Mouse (Mus musculus) myocyte (in vitro differentiated cells): ENCODE measurements at regions not wholly inside any gene's neighbourhood (a gene's known extent, or its start where the extent isn't known, plus 50 kb on each side); places are given as distances from the start of the nearest gene placed in this dataset.

ENCODE experiments used
- CEBPB ChIP-seq: IDR thresholded peaks from 2 replicates; pipeline ENCODE4 v1.6.1; 2011; ENCODE audit warnings: mild to moderate bottlenecking, moderate library complexity; ENCODE audit not compliant: poor library complexity, insufficient read depth, severe bottlenecking
- MAX ChIP-seq: IDR thresholded peaks from one replicate; pipeline ENCODE4 v1.6.1; 2011; ENCODE audit warnings: low read depth, mild to moderate bottlenecking, control low read depth
- MYOD1 ChIP-seq, 3 experiments: IDR thresholded peaks; one replicate each; pipeline ENCODE4 v1.6.1; 2011; ENCODE audit warnings: control low read depth in 2 of 3, low read depth in 2 of 3, mild to moderate bottlenecking in 2 of 3, moderate library complexity in 1 of 3; ENCODE audit not compliant: insufficient read length in 2 of 3, control insufficient read depth in 1 of 3
- MYOG ChIP-seq, 3 experiments: IDR thresholded peaks; one replicate each; pipeline ENCODE4 v1.6.1; 2011; ENCODE audit warnings: control low read depth in 2 of 3, low read depth in 2 of 3, mild to moderate bottlenecking in 2 of 3; ENCODE audit not compliant: insufficient read length in 2 of 3, control insufficient read depth in 1 of 3, insufficient read depth in 1 of 3
- POLR2A ChIP-seq: IDR thresholded peaks from one replicate; pipeline ENCODE4 v1.6.1; 2011; ENCODE audit warnings: low read depth, mild to moderate bottlenecking, control low read depth, moderate library complexity; ENCODE audit not compliant: insufficient read length
- TCF12 ChIP-seq: IDR thresholded peaks from one replicate; pipeline ENCODE4 v1.6.1; 2011; ENCODE audit warnings: mild to moderate bottlenecking, control low read depth; ENCODE audit not compliant: poor library complexity, insufficient read depth, severe bottlenecking
- USF1 ChIP-seq: IDR thresholded peaks from one replicate; pipeline ENCODE4 v1.6.1; 2011; ENCODE audit warnings: low read depth, mild to moderate bottlenecking, control low read depth, moderate library complexity

DNA sequence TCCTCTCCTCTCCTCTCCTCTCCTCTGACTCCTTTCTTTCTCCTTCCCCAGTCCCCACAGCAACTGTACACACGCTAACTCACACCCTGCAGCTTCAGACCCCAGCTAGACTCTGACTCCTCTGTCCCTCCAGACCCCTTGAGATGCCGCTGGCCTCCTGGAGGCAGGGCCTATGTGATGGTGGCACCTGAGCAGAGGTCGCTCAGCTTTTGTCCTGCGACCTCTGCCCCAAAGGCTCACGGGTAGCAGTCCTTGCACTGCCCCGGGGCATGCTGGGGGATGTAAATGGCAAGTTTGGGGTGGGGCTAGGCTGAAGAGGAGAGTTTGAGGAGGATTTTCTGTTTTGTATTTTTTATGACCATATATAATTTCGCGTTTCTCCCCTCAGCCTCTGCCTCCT is 60.2 kb upstream of the Casz1 start:
- TF ChIP-seq USF1 (no peak), MYOG (IDR thresholded peaks at IDR 0.05; ENCODE audit: control insufficient read depth in 1 of 3, insufficient read depth in 1 of 3, insufficient read length in 2 of 3, low read depth in 2 of 3) (no peak), TCF12 (no peak), MAX (no peak), POLR2A (no peak), MYOD1 (IDR thresholded peaks at IDR 0.05; ENCODE audit: control insufficient read depth in 1 of 3, insufficient read length in 2 of 3, low read depth in 2 of 3) (no peak), CEBPB (no peak)
